Mouse (Mus musculus) heart, embryonic 15.5 days (tissue): Measurements from ENCODE around the gene Gucd1. TPM values are rescaled to one million over a fixed set of nuclear protein-coding genes. Genes with fewer than 3 reads are reported as not detected.
"Not testable (repeated sequence)": the region's sequence is repeated elsewhere in the genome, so short reads cannot be mapped to it uniquely, and the experiment has no call there.

Experiments
- ATAC-seq: fragments of 200-750 bp; cut with Nextera tagmentation; replicated peaks from 2 replicates; pipeline ENCODE4 v1.8.0; 2017; ENCODE audit warnings: low read depth, moderate TSS enrichment; ENCODE audit not compliant: insufficient number of reproducible peaks, insufficient read depth, low FRiP score
- H3K27ac ChIP-seq: fragments of 300-500 bp; sonication (generic); 2 replicates; pipeline ENCODE4 v1.5.1; 2015; ENCODE audit warnings: mild to moderate bottlenecking, inconsistent platforms
- H3K27me3 ChIP-seq: fragments of 300-500 bp; sonication (generic); 2 replicates; pipeline ENCODE4 v1.6.1; 2015; ENCODE audit warnings: inconsistent platforms
- H3K36me3 ChIP-seq: fragments of 300-500 bp; sonication (generic); 2 replicates; pipeline ENCODE4 v1.6.1; 2015; ENCODE audit warnings: mild to moderate bottlenecking, inconsistent platforms
- H3K4me1 ChIP-seq: fragments of 300-500 bp; sonication (generic); replicated peaks from 2 replicates; pipeline ENCODE4 v1.6.1; 2015; ENCODE audit warnings: inconsistent platforms
- H3K4me2 ChIP-seq: fragments of 300-500 bp; sonication (generic); 2 replicates; pipeline ENCODE4 v1.6.1; 2015; ENCODE audit warnings: inconsistent platforms, mild to moderate bottlenecking, moderate library complexity
- H3K4me3 ChIP-seq: fragments of 300-500 bp; sonication (generic); 2 replicates; pipeline ENCODE4 v1.5.1; 2015; ENCODE audit warnings: mild to moderate bottlenecking, inconsistent platforms
- H3K9ac ChIP-seq: fragments of 300-500 bp; sonication (generic); 2 replicates; pipeline ENCODE4 v1.6.1; 2015; ENCODE audit warnings: mild to moderate bottlenecking, inconsistent platforms
- H3K9me3 ChIP-seq: fragments of 300-500 bp; sonication (generic); replicated peaks from 2 replicates; pipeline ENCODE4 v1.6.1; 2016; ENCODE audit warnings: inconsistent platforms
- WGBS: fragments of 180-500 bp; shearing (Covaris S2); methylation state at CpG from one replicate; pipeline ENCODE4 v1.1.7; 2015; ENCODE audit warnings: mixed read lengths; 5-methylcytosine and 5-hydroxymethylcytosine counted together
- polyA plus RNA-seq: library from polyadenylated mRNA; unstranded; fragments of >200 nt; fragmentation: Nextera tagmentation; extraction: Ambion mirVana; gene quantifications from 2 replicates; pipeline ENCODE4 v1.2.1, GENCODE M21; 2015

Gucd1 gene
- polyA plus RNA-seq, 1 experiment from 2014 or later: 22.8 TPM

GRCm38 (mm10) chr10:75429004-75429380, 88.8 kb downstream of the Gucd1 start:
- 79% methylated on average over 6 of the region's 6 CpGs for WGBS
- Histone ChIP-seq H3K9ac (no peak overlapping the region), H3K9me3 (no peaks in the 10 kb centered on the region), H3K4me2 (no peak overlapping the region), H3K36me3 (no peaks in the 10 kb centered on the region), H3K4me3 (no peak overlapping the region), H3K27me3 (no peaks in the 10 kb centered on the region), H3K27ac (no peak overlapping the region), H3K4me1 (0 out of 2 replicates have a peak, but pooled peaks cover 2% of the 10 kb centered on the region)
- no peak for ATAC-seq

- no peak for ATAC-seq
- Histone ChIP-seq H3K27me3 (no peaks in the 10 kb centered on the region), H3K4me1 (0 out of 2 replicates have a peak, but pooled peaks cover 2% of the 10 kb centered on the region), H3K9me3 (no peaks in the 10 kb centered on the region), H3K27ac (no peak overlapping the region), H3K9ac (no peak overlapping the region), H3K4me2 (no peak overlapping the region), H3K4me3 (no peak overlapping the region), H3K36me3 (no peaks in the 10 kb centered on the region)
- WGBS: 76% methylated on average over 13 of the region's 13 CpGs
Measured at GRCm38 (mm10) chr10:75428049-75429003, 89.4 kb downstream of the Gucd1 start.

GRCm38 (mm10) chr10:75424498-75424901, 93.3 kb downstream of the Gucd1 start:
- H3K4me1 ChIP-seq: 0 out of 2 replicates have a peak, but pooled peaks cover 2% of the 10 kb centered on the region
- no peaks in the 10 kb centered on the region for H3K9me3 ChIP-seq
- H3K4me2 ChIP-seq: peak overlapping the region; percentile 23; the same call in 1 of the 2 replicates
- no peak overlapping the region for H3K27ac ChIP-seq
- H3K27me3 ChIP-seq: no peaks in the 10 kb centered on the region
- ATAC-seq: no peak
- no peak overlapping the region for H3K4me3 ChIP-seq
- no peaks in the 10 kb centered on the region for H3K36me3 ChIP-seq
- H3K9ac ChIP-seq: no peak overlapping the region
- 45% methylated on average over 10 of the region's 10 CpGs for WGBS

GRCm38 (mm10) chr10:75418747-75419146, 99.0 kb downstream of the Gucd1 start:
- H3K4me3 ChIP-seq: no peak overlapping the region
- no peaks in the 10 kb centered on the region for H3K4me1 ChIP-seq
- H3K36me3 ChIP-seq: no peaks in the 10 kb centered on the region
- H3K9me3 ChIP-seq: no peaks in the 10 kb centered on the region
- no peak for ATAC-seq
- H3K27ac ChIP-seq: no peak overlapping the region
- H3K9ac ChIP-seq: no peak overlapping the region
- no peak overlapping the region for H3K4me2 ChIP-seq
- whole genome bisulfite sequencing: 58% methylated on average over 4 of the region's 4 CpGs
- H3K27me3 ChIP-seq: no peaks in the 10 kb centered on the region

- no peak overlapping the region for H3K4me2 ChIP-seq
- H3K9me3 ChIP-seq: no peaks in the 10 kb centered on the region
- no peak overlapping the region for H3K9ac ChIP-seq
- 87% methylated on average over 8 of the region's 8 CpGs for WGBS
- H3K4me3 ChIP-seq: no peak overlapping the region
- no peak overlapping the region for H3K27ac ChIP-seq
- no peaks in the 10 kb centered on the region for H3K27me3 ChIP-seq
- H3K4me1 ChIP-seq: peaks cover 2% of the 10 kb centered on the region; the same call in 1 of the 2 replicates
- no peaks in the 10 kb centered on the region for H3K36me3 ChIP-seq
- ATAC-seq: no peak
Measured at GRCm38 (mm10) chr10:75417363-75418042, 100.3 kb downstream of the Gucd1 start.

GRCm38 (mm10) chr10:75414925-75415324, 102.8 kb downstream of the Gucd1 start:
- no peak overlapping the region for H3K27ac ChIP-seq
- no peaks in the 10 kb centered on the region for H3K9me3 ChIP-seq
- H3K27me3 ChIP-seq: no peaks in the 10 kb centered on the region
- no peak for ATAC-seq
- H3K9ac ChIP-seq: no peak overlapping the region
- no peak overlapping the region for H3K4me2 ChIP-seq
- no peaks in the 10 kb centered on the region for H3K36me3 ChIP-seq
- peaks cover 12% of the 10 kb centered on the region; the same call in 1 of the 2 replicates for H3K4me1 ChIP-seq
- WGBS: 72% methylated on average over 7 of the region's 7 CpGs
- H3K4me3 ChIP-seq: no peak overlapping the region

- Histone ChIP-seq H3K4me2 (no peak overlapping the region), H3K27me3 (no peaks in the 10 kb centered on the region), H3K4me3 (no peak overlapping the region), H3K9ac (no peak overlapping the region), H3K36me3 (no peaks in the 10 kb centered on the region), H3K27ac (no peak overlapping the region), H3K9me3 (no peaks in the 10 kb centered on the region), H3K4me1 (peaks cover 12% of the 10 kb centered on the region; the same call in 1 of the 2 replicates)
- ATAC-seq: no peak
- 67% methylated on average over 27 of the region's 27 CpGs for WGBS
Measured at GRCm38 (mm10) chr10:75412114-75413103, 105.4 kb downstream of the Gucd1 start.

- peaks cover 18% of the 10 kb centered on the region for H3K4me1 ChIP-seq
- 50% methylated on average over 10 of the region's 10 CpGs for WGBS
- not testable (repeated sequence) for H3K36me3 ChIP-seq, ATAC-seq, H3K27ac ChIP-seq, H3K27me3 ChIP-seq, H3K9ac ChIP-seq, H3K9me3 ChIP-seq, H3K4me3 ChIP-seq, H3K4me2 ChIP-seq
Measured at GRCm38 (mm10) chr10:75411343-75412113, 106.2 kb downstream of the Gucd1 start.

- Histone ChIP-seq H3K27ac (no peak overlapping the region), H3K27me3 (no peaks in the 10 kb centered on the region), H3K4me2 (no peak overlapping the region), H3K9me3 (no peaks in the 10 kb centered on the region), H3K4me1 (peaks cover 24% of the 10 kb centered on the region), H3K9ac (no peak overlapping the region), H3K4me3 (no peak overlapping the region), H3K36me3 (no peaks in the 10 kb centered on the region)
- 87% methylated on average over 4 of the region's 4 CpGs for WGBS
- no peak for ATAC-seq
Measured at GRCm38 (mm10) chr10:75407741-75408140, 110.0 kb downstream of the Gucd1 start.

- Histone ChIP-seq H3K36me3 (no peaks in the 10 kb centered on the region), H3K27ac (no peak overlapping the region), H3K27me3 (no peaks in the 10 kb centered on the region), H3K4me3 (no peak overlapping the region), H3K4me2 (0 out of 2 replicates have a peak overlapping the region, but pooled peaks have one; percentile 10), H3K9ac (no peak overlapping the region), H3K4me1 (peaks cover 17% of the 10 kb centered on the region), H3K9me3 (no peaks in the 10 kb centered on the region)
- 38% methylated on average over 13 of the region's 13 CpGs for WGBS
- ATAC-seq: peak; percentile 60
Measured at GRCm38 (mm10) chr10:75406755-75407154, 111.0 kb downstream of the Gucd1 start.
